Mouse (Mus musculus) cerebellum, postnatal 36 days (tissue): ENCODE results near the gene Unc119b.
A peak's percentile ranks its signal among the peaks of the same experiment; 100 is the strongest.
"Not testable (repeated sequence)": the region's sequence is repeated elsewhere in the genome, so short reads cannot be mapped to it uniquely, and the experiment has no call there.

Source experiments
- DNase-seq, 2 experiments: peaks; one replicate each; pipeline ENCODE4 v3.0.0; 2021 to 2022; ENCODE audit warnings: mixed read lengths in 2 of 2

The Unc119b gene

DNA sequence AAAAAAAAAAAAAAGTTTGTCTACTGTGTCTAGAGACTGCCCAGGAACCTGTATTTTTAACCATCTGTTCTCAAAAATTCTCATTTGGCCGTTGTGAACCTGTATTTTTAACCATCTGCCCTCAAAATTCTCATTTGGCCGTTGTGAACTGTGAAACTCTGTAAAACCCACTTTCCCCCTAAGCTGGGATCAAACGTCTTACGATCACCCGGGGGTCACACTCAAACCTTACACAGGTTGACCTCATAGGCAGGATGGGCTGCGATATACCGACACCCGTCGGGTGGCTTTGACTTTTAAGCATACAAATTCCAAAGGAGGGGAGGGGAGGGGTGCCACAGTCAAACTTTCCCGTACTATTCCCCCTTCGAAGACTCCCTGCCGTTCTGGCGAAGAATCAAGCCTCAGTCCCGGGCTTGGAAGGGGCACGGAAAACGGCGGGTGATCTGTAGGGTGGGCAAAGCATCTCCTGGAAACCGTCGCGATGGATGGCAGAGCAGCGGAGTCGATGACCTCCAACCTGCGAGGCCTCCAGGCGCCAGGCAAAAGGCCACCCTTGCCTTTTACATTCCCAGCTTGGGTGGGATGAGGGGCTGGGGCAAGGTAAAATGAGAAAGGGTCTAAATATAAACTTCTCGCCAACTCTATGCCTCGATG, 22.3 kb upstream of the Unc119b start:
- no peak for DNase-seq

DNA sequence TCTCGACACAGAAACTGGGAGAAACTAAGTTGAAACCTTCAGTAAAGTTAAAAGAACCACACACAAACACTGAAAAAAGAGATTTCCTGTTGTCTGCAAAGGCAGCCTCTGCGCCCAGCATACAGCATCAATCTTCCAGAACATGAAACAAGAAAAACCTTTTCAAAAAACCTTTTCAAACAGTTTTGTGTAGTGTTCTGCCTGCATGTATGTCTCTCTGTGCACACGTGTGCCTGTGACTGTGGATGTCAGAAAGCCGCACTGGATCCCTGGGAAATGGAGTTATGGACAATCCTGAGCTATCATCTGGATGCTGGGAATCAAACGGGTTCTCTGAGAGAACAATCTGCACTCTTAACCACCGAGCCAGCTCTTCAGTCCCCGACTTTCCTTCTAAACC, 21.6 kb upstream of the Unc119b start:
- DNase-seq: no peak

DNA sequence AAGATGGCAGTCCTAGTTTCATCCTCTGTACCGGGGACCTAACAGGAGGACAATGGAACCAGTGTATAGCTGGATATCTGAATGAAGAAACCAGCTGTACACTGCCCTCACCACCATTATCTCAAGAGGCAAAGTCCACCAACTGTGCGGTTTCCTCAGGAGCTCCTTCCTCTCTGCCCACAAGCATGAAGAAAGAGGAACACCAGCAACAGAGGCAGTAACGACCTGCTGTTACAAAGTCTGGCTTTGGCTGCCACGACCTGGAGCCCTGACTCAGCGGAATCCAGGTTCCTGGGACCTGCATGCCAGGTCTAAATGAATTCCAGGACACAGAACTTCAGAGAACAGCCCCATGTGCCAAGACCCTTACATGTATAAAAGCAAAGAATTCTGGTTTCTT, 21.1 kb upstream of the Unc119b start:
- DNase-seq: no peak

DNA sequence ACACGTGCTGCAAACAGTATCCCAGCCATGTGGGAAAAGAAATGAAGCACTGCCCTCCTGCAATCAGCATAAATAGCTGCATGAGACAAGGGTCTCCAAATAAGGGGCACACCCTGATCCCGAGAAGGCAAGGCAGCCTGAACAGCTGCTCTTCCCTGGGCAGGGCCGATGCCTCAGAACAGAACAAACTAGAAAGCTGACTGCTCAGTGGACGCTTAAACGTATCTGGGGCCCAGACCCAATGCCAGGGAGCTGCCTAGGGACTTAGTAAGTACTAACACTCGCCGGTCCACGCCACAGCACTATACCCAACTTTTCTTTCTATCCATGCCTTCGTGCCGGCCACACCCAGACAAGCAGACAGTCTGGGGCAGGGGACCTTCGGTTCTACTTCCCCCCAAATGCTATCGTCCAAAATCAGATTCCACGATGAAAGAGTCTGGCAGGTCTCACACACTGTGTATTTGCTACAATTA, 20.4 kb upstream of the Unc119b start:
- no peak for DNase-seq

DNA sequence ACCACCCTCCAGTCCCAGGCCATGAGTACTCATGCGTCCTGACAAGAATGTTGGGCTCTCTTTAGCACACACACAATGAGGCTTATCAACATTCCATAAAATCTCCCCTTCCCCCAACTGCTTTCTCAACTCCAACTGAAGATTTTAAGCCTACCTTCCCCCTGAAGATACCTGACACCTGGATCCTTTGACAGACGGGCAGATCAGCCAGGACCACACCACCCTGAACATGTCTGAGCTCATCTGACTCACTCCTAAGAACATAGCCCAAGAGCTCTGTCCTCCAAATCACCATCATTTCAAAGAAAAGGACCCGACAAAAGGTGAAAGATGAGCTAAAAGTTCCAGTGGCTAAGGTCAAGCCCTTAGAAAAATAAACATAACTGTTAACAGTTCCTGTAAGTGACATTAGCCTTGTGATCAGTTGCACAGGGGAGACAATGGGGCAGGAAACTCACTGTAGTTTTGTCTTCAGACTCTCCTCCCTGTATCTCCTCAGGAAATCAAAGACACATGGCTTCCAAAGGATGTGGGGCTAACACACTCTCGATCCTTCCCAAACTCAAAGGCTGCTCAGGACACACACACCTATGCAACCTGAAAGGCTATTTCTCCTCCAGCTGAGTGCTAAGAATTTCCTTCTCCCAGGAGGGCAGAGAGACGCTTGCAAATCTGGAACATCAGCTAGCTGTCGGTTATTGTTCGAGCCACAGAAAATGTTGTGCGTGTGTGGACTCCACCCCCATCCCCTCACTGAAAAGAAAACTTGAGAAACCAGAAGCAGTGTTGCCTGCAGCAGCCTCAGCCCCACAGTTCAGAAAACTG, 17.6 kb upstream of the Unc119b start:
- no peak for DNase-seq

DNA sequence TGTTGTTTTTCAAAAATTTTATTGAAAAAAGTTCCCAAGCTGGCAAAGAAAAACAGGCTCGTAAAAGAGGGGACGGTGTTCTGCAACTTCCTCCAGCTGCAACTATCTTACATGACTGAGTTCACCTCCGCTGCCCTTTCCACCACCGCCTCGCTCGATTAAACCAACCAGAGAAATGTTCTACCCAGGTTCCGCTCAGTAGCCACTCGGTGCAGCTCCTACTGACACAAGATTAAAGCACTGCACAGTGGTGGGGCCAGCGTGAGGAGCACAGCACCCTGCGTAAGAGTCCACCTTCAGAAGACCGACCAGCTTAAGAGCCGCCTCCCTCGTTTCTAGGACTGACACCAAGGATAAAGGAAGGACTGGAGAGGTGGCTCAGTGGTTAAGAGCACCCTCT, 16.7 kb upstream of the Unc119b start:
- no peak for DNase-seq

DNA sequence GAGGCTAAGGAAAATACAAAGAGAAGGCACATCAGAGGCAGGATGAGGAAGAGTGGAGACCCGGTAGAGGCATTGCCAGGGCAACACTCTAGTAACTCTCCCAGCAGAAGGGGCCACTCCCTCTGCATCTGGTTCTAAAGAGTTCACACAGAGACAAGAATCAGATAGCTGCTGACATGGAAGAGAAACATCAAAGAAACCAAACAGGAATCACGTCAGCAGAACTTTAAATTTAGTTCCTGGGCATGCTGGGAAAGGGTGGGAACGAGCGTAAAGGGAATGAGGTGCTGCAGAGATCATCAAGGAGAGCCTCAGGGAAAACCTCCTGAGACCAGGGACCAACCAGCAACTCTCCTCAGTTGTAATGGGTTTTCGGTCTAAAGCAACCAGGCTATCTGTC, 16.2 kb upstream of the Unc119b start:
- no peak for DNase-seq

DNA sequence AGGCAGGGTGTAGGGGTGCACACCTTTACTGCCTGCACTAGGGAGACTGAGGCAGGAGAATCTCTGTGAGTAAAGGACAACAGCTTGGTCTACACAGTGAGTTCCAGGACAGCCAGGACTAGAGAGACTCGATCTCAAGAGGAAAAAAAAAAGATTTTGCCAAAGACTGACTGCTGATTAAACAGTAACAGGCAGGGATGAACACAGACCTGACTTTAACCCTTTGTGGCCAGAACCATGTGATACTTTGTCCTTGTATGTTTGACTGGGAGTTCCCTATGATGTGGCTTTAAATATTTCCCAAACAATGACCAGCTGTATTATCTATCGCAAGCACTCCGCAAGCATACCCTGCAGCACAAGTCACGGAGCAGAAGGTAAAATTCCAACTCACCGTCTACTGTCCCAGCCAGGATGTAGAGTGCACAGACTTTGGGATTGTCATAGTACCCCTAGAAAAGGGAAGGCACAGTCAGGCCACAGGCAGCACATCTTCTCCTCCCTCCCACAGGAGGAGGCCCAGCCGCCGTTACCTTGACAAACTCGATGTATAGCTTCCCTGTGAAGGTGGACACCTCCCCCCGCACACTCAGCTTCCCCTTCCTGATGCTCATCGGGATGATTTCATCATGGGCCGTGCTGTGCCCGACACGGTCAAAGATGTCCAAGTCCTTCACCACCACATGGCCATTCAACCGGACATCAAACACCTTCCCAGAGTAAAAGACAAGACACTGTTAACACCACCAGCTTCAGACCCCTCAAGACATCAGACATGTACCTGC, 15.1 kb upstream of the Unc119b start:
- no peak for DNase-seq

DNA sequence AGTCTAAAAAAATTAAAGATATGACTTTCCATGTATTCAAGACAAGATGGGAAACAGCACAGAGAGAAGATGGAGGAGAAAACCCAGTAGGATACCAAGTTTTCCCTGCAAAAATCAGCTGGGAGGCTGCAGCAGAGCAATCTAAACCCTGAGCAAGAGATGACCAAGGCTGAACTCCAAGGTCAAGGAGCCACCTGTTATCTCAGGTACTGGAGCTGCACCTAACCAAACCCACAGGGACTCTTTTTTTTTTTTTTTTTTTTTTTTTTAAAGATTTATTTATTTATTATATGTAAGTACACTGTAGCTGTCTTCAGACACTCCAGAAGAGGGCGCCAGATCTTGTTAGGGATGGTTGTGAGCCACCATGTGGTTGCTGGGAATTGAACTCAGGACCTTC, 14.1 kb upstream of the Unc119b start:
- not testable (repeated sequence) for DNase-seq

DNA sequence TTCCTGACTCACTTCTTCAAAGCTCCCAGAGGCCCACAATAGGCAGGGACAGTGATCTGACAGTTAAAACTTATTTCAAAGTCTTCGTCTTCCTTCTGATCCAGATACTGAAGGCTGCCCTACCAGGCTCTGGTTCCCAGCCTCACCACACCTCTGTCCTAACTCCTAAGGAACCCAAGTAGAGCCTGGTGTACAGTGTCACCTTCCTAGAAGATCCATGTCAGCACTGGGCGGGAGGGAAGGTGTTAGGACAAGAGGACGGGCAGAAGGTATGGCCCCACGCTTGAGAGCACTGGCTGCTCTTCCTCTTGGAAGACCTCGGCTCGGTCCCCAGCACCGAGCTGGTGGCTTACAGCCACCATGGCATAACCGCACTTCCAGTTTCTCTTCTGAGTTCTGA, 13.6 kb upstream of the Unc119b start:
- DNase-seq: no peak

DNA sequence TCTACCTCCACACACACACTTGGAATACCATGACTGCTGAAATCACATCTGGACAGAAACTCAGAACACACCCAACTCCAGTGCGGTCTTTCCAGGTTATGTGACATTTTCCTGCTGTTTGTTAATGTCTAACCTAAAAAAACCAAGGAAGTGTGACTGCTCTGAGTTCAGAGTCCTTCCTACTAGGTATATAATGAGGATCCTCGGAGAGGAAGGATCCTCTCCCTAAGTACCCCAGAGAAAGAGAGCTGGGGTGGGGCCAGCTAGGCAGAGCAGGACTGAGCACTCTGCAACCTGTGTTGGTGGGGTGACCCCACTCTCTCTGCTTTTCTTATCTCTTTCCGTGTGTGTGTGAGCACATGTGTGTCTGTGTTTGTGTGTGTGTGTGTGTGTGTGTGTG, 12.6 kb upstream of the Unc119b start:
- no peak for DNase-seq

DNA sequence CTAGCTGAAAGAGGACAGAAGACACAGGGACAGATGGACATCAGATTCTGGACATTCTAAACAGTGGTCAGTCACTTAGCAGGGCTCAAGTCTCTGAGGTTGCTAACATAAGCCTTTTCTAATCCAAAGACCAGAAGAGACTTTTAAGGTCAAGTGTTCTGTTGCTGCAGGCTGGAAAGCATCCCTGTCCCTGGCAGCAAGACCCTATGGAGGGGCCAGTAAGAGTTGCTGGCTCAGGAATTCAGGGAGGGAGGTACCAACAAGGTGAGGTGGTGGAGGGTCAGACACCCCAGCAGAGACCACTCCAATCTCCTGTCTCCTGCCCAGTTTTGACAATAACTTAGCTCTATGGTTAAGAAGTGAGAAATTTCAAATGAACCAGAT, 12.0 kb upstream of the Unc119b start:
- DNase-seq: no peak

DNA sequence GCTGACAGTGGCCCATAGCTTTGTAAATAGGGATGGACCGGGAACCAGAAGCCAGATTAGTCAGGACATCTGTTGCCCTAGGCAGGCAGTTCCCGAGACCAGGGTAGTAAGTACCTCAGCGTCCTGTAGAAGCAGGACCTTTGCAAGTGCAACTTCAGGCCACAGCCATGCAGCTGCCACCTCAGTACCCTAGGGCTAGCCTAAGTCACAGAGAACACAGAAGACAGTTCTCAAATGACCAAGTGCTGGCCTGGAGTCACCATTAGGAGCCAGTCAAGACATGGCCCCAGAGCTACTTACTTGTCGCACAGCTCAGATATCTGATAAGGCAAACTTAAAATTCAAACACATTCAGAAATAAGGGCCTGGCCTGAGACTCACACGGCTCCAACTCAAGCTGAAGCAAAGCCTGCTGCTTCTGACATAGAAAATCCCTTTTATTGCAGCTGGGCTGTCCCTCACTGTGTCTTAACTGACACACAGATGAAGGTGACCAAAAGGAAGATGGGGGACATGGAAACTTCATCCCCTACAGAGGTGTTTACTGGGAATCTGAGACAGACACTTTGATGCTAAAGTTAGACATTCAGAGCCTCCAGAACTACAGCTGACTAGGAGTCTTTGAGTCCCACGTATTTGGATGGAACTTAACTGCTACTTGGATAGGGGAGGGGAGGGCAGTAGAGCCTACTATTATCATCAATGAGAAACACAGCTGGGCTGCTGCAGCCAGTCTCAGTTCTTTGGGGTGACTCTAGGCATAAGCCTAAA, 11.4 kb upstream of the Unc119b start:
- DNase-seq: no peak

DNA sequence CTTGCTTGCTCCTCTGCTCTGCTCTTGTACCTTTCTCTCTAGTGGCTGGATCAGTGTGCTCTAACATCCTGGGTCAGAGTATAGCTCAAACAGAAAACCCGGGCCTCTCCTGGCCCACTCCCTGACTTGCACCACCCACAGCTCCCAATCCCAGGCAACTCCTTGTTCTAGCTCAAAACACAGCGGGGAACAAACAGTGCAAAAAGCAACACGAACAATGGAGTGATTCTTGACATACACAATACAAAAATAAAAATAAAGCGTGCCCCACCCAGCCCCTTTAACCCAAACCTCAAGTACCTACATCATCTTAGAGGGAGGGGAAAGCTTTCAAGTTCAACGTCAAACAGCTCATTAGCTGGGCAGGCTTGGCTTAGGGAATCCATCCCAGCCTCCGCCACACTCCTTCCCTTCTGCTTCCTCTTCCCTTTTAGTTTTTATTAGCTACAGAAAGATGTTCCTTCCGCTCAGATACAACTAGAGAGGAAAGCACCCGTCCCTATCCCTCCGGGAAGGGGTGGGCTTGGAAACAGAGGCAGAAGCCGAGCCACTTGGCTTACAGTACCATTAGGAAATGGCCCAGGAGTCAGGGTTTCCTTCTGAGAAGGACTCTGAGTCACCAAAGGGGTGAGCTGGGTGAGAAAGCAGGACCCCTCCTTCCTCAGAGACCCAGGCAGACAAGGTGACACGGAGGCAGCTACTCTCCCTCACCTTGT, 10.6 kb upstream of the Unc119b start:
- no peak for DNase-seq

DNA sequence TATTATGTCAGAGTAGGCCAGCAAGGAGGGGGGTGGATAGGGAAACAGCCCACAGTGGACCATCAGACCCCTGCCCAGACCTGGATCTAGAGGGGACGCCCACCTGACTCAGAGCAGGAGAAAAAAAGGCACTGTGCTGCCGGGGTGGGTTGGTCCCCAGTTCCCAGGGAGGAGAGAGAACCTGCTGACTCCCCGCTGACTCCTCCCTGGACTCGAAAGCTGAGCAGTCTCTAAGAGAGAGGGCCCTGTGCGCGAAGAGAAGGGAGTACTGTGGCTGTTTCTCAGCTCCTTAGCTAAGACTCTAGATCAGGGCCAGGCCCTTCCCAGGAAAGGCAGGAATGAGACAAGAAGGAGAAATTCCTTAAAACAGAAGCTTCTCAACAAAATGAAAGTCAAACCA, 9.7 kb upstream of the Unc119b start:
- DNase-seq: no peak

DNA sequence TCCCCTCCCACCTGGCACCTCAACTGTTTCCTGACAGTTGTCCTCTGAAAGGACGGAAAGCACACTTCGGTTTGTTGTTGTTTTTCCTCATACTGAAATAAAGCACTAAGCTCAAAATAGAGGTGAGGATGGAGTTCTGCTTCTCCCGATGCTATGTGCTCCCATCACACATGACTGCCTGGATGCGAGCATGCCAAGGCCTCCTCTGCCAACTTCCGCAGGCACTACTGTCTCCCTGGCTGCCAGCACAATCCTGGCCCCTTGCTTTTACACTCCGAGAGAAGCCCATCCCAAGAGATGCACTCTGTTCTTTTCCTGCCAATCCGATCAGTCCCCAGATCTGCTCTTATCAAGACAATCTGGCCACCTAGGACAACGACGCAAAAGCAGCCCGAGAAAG, 8.8 kb upstream of the Unc119b start:
- peak; percentile 43 to 45 for DNase-seq

DNA sequence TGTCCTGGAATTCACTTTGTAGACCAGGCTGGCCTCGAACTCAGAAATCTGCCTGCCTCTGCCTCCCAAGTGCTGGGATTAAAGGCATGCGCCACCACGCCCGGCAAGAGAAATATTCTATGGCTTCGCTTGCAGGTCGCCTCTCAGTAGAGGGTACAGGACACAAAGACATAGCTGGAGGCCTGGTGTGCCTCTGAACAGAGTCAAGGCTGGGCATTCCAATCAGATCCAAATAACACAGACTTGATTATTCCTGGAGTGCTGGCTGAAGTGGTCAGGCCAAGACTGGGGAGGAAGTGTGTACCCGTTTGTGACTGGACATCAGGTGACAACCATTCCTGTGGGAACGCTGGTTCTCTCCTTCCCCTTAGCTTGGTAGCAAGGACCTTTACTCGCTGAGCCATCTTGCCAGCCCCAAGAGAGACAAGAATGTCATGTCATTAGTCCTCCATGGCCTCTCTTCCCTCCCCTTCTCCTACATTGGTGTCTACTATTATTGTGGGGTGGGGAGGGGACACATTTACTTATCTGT, 7.5 kb upstream of the Unc119b start:
- DNase-seq: no peak

DNA sequence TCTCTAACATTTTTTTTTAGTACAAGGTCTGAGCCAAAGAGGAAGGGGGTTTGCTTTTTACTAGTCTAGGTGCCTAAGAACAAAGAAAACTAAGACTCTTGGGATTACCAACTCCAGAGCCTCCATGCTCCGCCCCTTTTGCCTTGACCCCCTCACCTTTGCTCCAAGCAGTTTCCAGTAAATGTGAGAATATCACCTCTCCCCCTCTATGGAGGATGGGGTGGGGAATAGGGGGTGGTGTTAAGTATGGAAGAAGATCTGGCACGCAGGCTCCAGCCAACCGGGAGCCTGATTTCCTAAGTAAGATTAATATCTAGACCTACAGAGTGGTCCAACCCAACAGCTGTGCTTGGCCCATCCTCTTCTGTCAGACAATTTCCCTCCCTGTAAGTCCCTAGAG, 6.0 kb upstream of the Unc119b start:
- no peak for DNase-seq

DNA sequence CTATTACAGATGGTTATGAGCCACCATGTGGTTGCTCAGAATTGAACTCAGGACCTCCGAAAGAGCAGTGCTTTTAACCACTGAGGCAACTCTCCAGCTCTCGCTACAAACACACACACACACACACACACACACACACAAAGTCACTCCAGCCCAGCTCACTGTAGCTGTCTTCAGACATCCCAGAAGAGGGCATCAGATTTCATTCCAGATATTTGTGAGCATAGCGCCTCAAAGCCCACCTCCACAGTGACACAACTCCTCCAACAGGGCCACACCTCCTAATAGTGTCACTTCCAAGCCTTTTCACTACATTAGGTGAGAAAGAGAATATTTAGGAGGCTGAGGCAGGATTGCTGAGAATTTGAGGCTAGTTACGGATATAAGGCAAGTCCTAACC, 4.3 kb upstream of the Unc119b start:
- DNase-seq: no peak

DNA sequence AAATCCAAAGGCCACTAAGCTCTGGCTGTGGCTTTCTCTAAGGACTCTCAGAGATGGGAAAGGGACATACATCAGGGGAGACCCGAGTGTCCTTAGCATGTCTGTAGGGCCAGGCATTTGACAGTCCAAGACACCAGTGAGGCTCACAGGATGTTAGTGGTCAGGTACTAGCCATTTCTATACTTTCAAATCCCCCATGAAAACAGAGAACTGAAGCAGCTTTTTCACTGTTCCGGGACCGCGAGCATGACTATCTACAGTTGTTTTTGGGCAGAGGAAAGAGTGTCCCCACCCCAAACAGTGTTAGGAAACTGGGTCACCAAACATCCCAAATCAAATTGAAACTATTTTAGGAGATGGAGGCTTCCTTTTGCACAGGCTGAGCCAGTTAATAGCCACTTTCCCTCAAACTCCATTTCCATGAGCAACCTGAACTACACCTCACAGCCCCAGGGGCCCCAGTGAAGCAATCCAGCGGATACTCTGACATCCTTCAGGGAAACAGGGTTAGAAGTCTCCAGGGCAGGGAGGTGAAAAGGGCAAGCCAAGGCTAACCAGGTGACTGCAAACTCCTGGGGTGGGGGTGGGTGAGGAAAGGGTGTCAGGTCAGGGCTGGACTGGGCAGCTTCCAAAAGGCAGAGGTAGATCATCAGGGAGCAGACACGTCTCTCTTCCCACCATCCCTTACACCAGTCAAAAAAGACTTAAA, 1.3 kb downstream of the Unc119b start:
- no peak for DNase-seq

DNA sequence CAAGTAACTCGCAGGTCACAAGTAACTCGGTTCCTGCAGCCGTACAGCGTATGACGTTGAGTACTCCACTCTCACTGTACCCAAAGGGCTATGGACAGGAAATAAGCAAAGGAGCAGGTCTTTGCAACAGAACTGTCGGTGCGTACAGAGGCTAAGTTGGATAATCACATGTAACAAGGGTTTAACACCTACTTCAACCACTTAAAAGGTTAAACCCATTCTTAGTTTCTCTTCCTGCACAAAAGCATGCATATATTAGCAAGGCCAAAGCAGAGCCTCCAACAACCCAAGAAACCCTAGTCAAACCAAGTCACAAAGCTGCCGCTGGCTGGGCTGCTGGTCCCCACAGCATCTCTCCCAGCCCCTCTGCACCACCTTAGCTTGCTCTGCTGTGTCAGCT, 2.3 kb downstream of the Unc119b start:
- DNase-seq: no peak
